9 mouse cellular contexts compared by ENCODE assay signal in the genomic region with DNA sequence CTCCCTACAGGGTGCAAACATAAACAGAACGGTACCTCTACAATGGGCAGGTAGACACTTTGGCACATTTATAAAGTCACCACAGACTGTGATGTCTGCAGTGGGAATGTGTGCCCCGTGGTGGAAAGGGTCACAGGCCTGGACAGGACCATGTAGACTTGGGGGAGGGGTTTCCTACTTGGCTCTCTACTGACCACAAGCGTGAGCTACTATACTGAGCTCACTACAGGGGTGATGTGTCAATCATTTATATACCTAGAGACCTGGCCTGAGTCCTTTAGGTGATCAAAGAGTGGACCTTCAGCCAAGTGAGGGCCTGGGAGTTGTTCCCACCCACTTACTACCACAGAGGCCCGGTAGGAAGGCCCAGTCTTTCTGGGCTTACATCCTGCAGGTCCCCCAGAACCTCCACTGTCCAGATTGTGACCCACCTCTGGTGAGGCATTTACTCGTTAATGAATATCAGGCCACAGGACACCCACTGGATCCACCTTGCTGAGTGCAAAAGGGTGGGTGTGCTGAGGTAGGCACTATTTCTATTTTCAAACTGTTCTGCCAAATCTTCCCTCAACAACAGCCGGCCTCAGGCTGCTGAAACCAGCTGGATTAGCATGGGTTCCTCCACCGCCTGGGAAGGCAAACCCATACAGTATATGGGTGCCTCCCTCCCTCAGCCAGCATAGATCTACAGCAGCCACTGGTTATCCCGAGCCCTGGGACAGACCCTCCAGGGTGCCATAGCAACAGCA. TPM values are rescaled to one million over a fixed set of nuclear protein-coding genes. Genes with fewer than 3 reads are reported as not detected.
DNase-seq lines count a peak whose midpoint lies in the region; ATAC-seq and TF ChIP-seq lines count a peak whose summit lies in the region.
"Had no signal": no experiment of that assay in that cellular context is flagged by ENCODE, and none has a peak within 500 bp of the region (broad histone marks: within the 10 kb centered on the region; RNA-seq: fewer than 3 reads in every experiment).

No protein-coding gene starts in this region.

- H3K9ac ChIP-seq in lung, embryonic 15.5 days, result no peak overlapping the region
- peak overlapping the region; percentile 24; the same call in 1 of the 2 replicates for H3K9ac ChIP-seq in heart, embryonic 16.5 days (ENCODE audit: low read length)
- no peak overlapping the region for H3K9ac ChIP-seq in liver, embryonic 13.5 days

- peaks cover 11% of the 10 kb centered on the region for H3K4me1 ChIP-seq in lung, embryonic 15.5 days
- H3K4me1 ChIP-seq in heart, embryonic 16.5 days (ENCODE audit: control insufficient read depth, insufficient read depth, low read length), result peaks cover 30% of the 10 kb centered on the region
- H3K4me1 ChIP-seq in liver, embryonic 13.5 days (replicated peaks), result peaks cover 60% of the 10 kb centered on the region

- no peak for DNase-seq in gastrocnemius, adult 2 months
- no peak for DNase-seq in gastrocnemius, postnatal 25 days
- no peak for DNase-seq in lung, postnatal 14 days
- no peak for DNase-seq in liver, embryonic 13.5 days
- DNase-seq in adrenal gland, postnatal 14 days, result no peak
- DNase-seq in Muller cell, postnatal 12 days (ENCODE audit: inconsistent ontology term), result no peak
- DNase-seq: layer of hippocampus, postnatal 36 days had no signal

- no peak for TF ChIP-seq CTCF in gastrocnemius, adult 2 months (IDR thresholded peaks at IDR 0.05)

- H3K4me2 ChIP-seq in lung, embryonic 15.5 days, result no peak overlapping the region
- no peak overlapping the region for H3K4me2 ChIP-seq in heart, embryonic 16.5 days (ENCODE audit: low read depth, low read length)
- H3K4me2 ChIP-seq in liver, embryonic 13.5 days, result no peak overlapping the region

- peak; percentile 70 for ATAC-seq in lung, embryonic 15.5 days (ENCODE audit: borderline replicate concordance, extremely low read depth, low FRiP score, low TSS enrichment)
- ATAC-seq in heart, embryonic 16.5 days (replicated peaks; ENCODE audit: extremely low read depth, insufficient read depth, low FRiP score), result peak; percentile 59
- peak; percentile 56 for ATAC-seq in liver, embryonic 13.5 days (ENCODE audit: low read depth)

- H3K9me3 ChIP-seq in lung, embryonic 15.5 days, result no peaks in the 10 kb centered on the region
- no peaks in the 10 kb centered on the region for H3K9me3 ChIP-seq in heart, embryonic 16.5 days (replicated peaks; ENCODE audit: control insufficient read depth, low read length)
- no peaks in the 10 kb centered on the region for H3K9me3 ChIP-seq in liver, embryonic 13.5 days (replicated peaks)

- H3K27ac ChIP-seq in gastrocnemius, adult 2 months, result peak overlapping the region; percentile 80
- H3K27ac ChIP-seq in lung, embryonic 15.5 days, result peak overlapping the region; percentile 57; the same call in 1 of the 2 replicates
- peak overlapping the region; percentile 30 for H3K27ac ChIP-seq in heart, embryonic 16.5 days (ENCODE audit: low read length)
- peak overlapping the region; percentile 37; the same call in 1 of the 2 replicates for H3K27ac ChIP-seq in liver, embryonic 13.5 days

- WGBS in lung, embryonic 15.5 days, result 72% methylated on average over 8 of the region's 8 CpGs
- 64% methylated on average over 8 of the region's 8 CpGs for WGBS in heart, embryonic 16.5 days
- WGBS in liver, embryonic 13.5 days (ENCODE audit: insufficient replicate concordance), result 62% methylated on average over 8 of the region's 8 CpGs

- no peak overlapping the region for H3K4me3 ChIP-seq in gastrocnemius, adult 2 months
- no peak overlapping the region for H3K4me3 ChIP-seq in lung, embryonic 15.5 days
- H3K4me3 ChIP-seq in heart, embryonic 16.5 days (ENCODE audit: low read length), result no peak overlapping the region
- H3K4me3 ChIP-seq in liver, embryonic 13.5 days (replicated peaks), result no peak overlapping the region

- intact Hi-C loops in gastrocnemius, adult 2 months (cut with DNase I), result no loop called here

- no peaks in the 10 kb centered on the region for H3K27me3 ChIP-seq in lung, embryonic 15.5 days
- H3K27me3 ChIP-seq in heart, embryonic 16.5 days (ENCODE audit: control insufficient read depth, insufficient read depth, low read length), result no peaks in the 10 kb centered on the region
- no peaks in the 10 kb centered on the region for H3K27me3 ChIP-seq in liver, embryonic 13.5 days

- peaks cover 29% of the 10 kb centered on the region for H3K36me3 ChIP-seq in lung, embryonic 15.5 days
- peaks cover 9% of the 10 kb centered on the region; the same call in 1 of the 2 replicates for H3K36me3 ChIP-seq in heart, embryonic 16.5 days (ENCODE audit: control insufficient read depth, insufficient read depth)
- peaks cover 23% of the 10 kb centered on the region for H3K36me3 ChIP-seq in liver, embryonic 13.5 days

RNA-seq across cellular contexts. Expression of gene Klf2, which starts 34.3 kb away (rescaled TPM):
- total RNA-seq in gastrocnemius, adult 2 months (2021), result 10 to 100 TPM in 1 of 2 experiments, 1 to 10 TPM in 1; 9.1 to 38.9 TPM
- total RNA-seq in gastrocnemius, postnatal 25 days (2021), result 10 to 100 TPM; 16.1 to 17.4 TPM
- polyA plus RNA-seq in lung, embryonic 15.5 days (2015; fragmentation: Nextera tagmentation; extraction: Ambion mirVana), result 13.3 and 14.0 TPM in 2 replicates
- polyA plus RNA-seq in heart, embryonic 16.5 days (2015; fragmentation: Nextera tagmentation; extraction: Ambion mirVana), result 14.8 and 15.3 TPM in 2 replicates
- polyA plus RNA-seq in liver, embryonic 13.5 days (2015; fragmentation: Nextera tagmentation; extraction: Ambion mirVana), result 2.1 and 2.9 TPM in 2 replicates
- 73.8 and 95.6 TPM in 2 replicates for total RNA-seq in adrenal gland, postnatal 14 days (2021)

RNA-seq across cellular contexts. Expression of gene Gm10282, which starts 48.1 kb away (rescaled TPM):
- total RNA-seq in gastrocnemius, adult 2 months (2021), result 1 to 10 TPM; 2.8 to 4.8 TPM
- total RNA-seq in gastrocnemius, postnatal 25 days (2021), result 1 to 10 TPM; 2.0 to 3.7 TPM
- polyA plus RNA-seq in lung, embryonic 15.5 days (2015; fragmentation: Nextera tagmentation; extraction: Ambion mirVana), result 33.1 and 33.8 TPM in 2 replicates
- 15.0 and 30.4 TPM in 2 replicates for polyA plus RNA-seq in heart, embryonic 16.5 days (2015; fragmentation: Nextera tagmentation; extraction: Ambion mirVana)
- polyA plus RNA-seq in liver, embryonic 13.5 days (2015; fragmentation: Nextera tagmentation; extraction: Ambion mirVana), result 8.9 and 11.2 TPM in 2 replicates
- total RNA-seq in adrenal gland, postnatal 14 days (2021), result 16.0 and 16.8 TPM in 2 replicates

Comparison
In these comparisons a context has a peak if more than half of its experiments do, and no peak if none do; other contexts are left out.
1. H3K27ac ChIP-seq: peak in every context shown above with its lines; median percentile 80 in gastrocnemius, adult 2 months; 57 in lung, embryonic 15.5 days; 37 in liver, embryonic 13.5 days; 30 in heart, embryonic 16.5 days.